Mouse (Mus musculus): ENCODE measurements around the gene Nckap5. TPM values are rescaled to one million over a fixed set of nuclear protein-coding genes. Genes with fewer than 3 reads are reported as not detected.
A peak's percentile ranks its signal among the peaks of the same experiment; 100 is the strongest.

The Nckap5 gene
- polyA plus RNA-seq, 1 experiment: 3.1 TPM

GRCm38 (mm10) chr1:126492206-126493071 is 338.2 kb downstream of the Nckap5 start:
- H3K27ac ChIP-seq (ENCODE audit: insufficient read depth, low read depth, low read length): no peak overlapping the region
- no peak for DNase-seq
- H3K36me3 ChIP-seq (ENCODE audit: control insufficient read depth, insufficient read depth, low read length): no peaks in the 10 kb centered on the region
- 12% methylated on average over 35 of the region's 35 CpGs for WGBS
- H3K27me3 ChIP-seq (replicated peaks; ENCODE audit: control insufficient read depth, insufficient read depth, low read length): no peaks in the 10 kb centered on the region
- H3K4me3 ChIP-seq (ENCODE audit: insufficient read depth, low read depth, low read length): peak overlapping the region; percentile 43
- TF ChIP-seq CTCF (conservative IDR thresholded peaks at IDR 0.05; ENCODE audit: insufficient read depth, insufficient read length, low read depth, low read length): no peak
- no peak for TF ChIP-seq POLR2A (IDR thresholded peaks at IDR 0.05; ENCODE audit: low read depth, low read length)
- H3K4me1 ChIP-seq (ENCODE audit: control insufficient read depth, insufficient read depth, low read length): no peaks in the 10 kb centered on the region

- no peak overlapping the region for H3K27ac ChIP-seq (ENCODE audit: insufficient read depth, low read depth, low read length)
- TF ChIP-seq CTCF (conservative IDR thresholded peaks at IDR 0.05; ENCODE audit: insufficient read depth, insufficient read length, low read depth, low read length) (no peak), POLR2A (IDR thresholded peaks at IDR 0.05; ENCODE audit: low read depth, low read length) (no peak)
- no peaks in the 10 kb centered on the region for H3K36me3 ChIP-seq (ENCODE audit: control insufficient read depth, insufficient read depth, low read length)
- H3K4me1 ChIP-seq (ENCODE audit: control insufficient read depth, insufficient read depth, low read length): no peaks in the 10 kb centered on the region
- H3K27me3 ChIP-seq (replicated peaks; ENCODE audit: control insufficient read depth, insufficient read depth, low read length): no peaks in the 10 kb centered on the region
- 84% methylated on average over 5 of the region's 5 CpGs for WGBS
- no peak overlapping the region for H3K4me3 ChIP-seq (ENCODE audit: insufficient read depth, low read depth, low read length)
- no peak for DNase-seq
Observed at GRCm38 (mm10) chr1:126491412-126491811, 339.2 kb downstream of the Nckap5 start.

- TF ChIP-seq CTCF (conservative IDR thresholded peaks at IDR 0.05; ENCODE audit: insufficient read depth, insufficient read length, low read depth, low read length) (no peak), POLR2A (IDR thresholded peaks at IDR 0.05; ENCODE audit: low read depth, low read length) (no peak)
- Histone ChIP-seq H3K4me1 (ENCODE audit: control insufficient read depth, insufficient read depth, low read length) (no peaks in the 10 kb centered on the region), H3K4me3 (ENCODE audit: insufficient read depth, low read depth, low read length) (no peak overlapping the region), H3K36me3 (ENCODE audit: control insufficient read depth, insufficient read depth, low read length) (no peaks in the 10 kb centered on the region), H3K27ac (ENCODE audit: insufficient read depth, low read depth, low read length) (no peak overlapping the region), H3K27me3 (replicated peaks; ENCODE audit: control insufficient read depth, insufficient read depth, low read length) (no peaks in the 10 kb centered on the region)
- 72% methylated on average over 6 of the region's 6 CpGs for WGBS
- DNase-seq: no peak
Observed at GRCm38 (mm10) chr1:126490256-126490655, 340.3 kb downstream of the Nckap5 start.

- DNase-seq: peak; percentile 75
- WGBS: 51% methylated on average over 6 of the region's 6 CpGs
- no peaks in the 10 kb centered on the region for H3K36me3 ChIP-seq (ENCODE audit: control insufficient read depth, insufficient read depth, low read length)
Observed at GRCm38 (mm10) chr1:126484664-126485087, 345.9 kb downstream of the Nckap5 start.

GRCm38 (mm10) chr1:126483665-126484064 is 346.9 kb downstream of the Nckap5 start:
- H3K4me1 ChIP-seq (ENCODE audit: control insufficient read depth, insufficient read depth, low read length): no peaks in the 10 kb centered on the region; the same call in 1 of the 2 replicates
- WGBS: 87% methylated on average over 3 of the region's 3 CpGs
- TF ChIP-seq POLR2A (IDR thresholded peaks at IDR 0.05; ENCODE audit: low read depth, low read length) (no peak), CTCF (conservative IDR thresholded peaks at IDR 0.05; ENCODE audit: insufficient read depth, insufficient read length, low read depth, low read length) (no peak)
- H3K4me3 ChIP-seq (ENCODE audit: insufficient read depth, low read depth, low read length): no peak overlapping the region
- H3K27me3 ChIP-seq (replicated peaks; ENCODE audit: control insufficient read depth, insufficient read depth, low read length): no peaks in the 10 kb centered on the region
- no peaks in the 10 kb centered on the region for H3K36me3 ChIP-seq (ENCODE audit: control insufficient read depth, insufficient read depth, low read length)
- DNase-seq: no peak
- no peak overlapping the region for H3K27ac ChIP-seq (ENCODE audit: insufficient read depth, low read depth, low read length)

More at GRCm38 (mm10) chr1:126484664-126485087, 345.9 kb downstream of the Nckap5 start:
- no peak overlapping the region for H3K27ac ChIP-seq (ENCODE audit: insufficient read depth, low read depth, low read length)
- no peaks in the 10 kb centered on the region for H3K27me3 ChIP-seq (replicated peaks; ENCODE audit: control insufficient read depth, insufficient read depth, low read length)
- TF ChIP-seq CTCF (conservative IDR thresholded peaks at IDR 0.05; ENCODE audit: insufficient read depth, insufficient read length, low read depth, low read length) (peak; percentile 28; the same call in 1 of the 2 replicates), POLR2A (IDR thresholded peaks at IDR 0.05; ENCODE audit: low read depth, low read length) (no peak)
- no peaks in the 10 kb centered on the region; the same call in 1 of the 2 replicates for H3K4me1 ChIP-seq (ENCODE audit: control insufficient read depth, insufficient read depth, low read length)
- no peak overlapping the region for H3K4me3 ChIP-seq (ENCODE audit: insufficient read depth, low read depth, low read length)

- H3K36me3 ChIP-seq (ENCODE audit: control insufficient read depth, insufficient read depth, low read length): no peaks in the 10 kb centered on the region
- no peak overlapping the region for H3K27ac ChIP-seq (ENCODE audit: insufficient read depth, low read depth, low read length)
- no peaks in the 10 kb centered on the region for H3K27me3 ChIP-seq (replicated peaks; ENCODE audit: control insufficient read depth, insufficient read depth, low read length)
- DNase-seq: no peak
- H3K4me3 ChIP-seq (ENCODE audit: insufficient read depth, low read depth, low read length): no peak overlapping the region
- WGBS: 56% methylated on average over 7 of the region's 7 CpGs
- H3K4me1 ChIP-seq (ENCODE audit: control insufficient read depth, insufficient read depth, low read length): no peaks in the 10 kb centered on the region; the same call in 1 of the 2 replicates
- TF ChIP-seq POLR2A (IDR thresholded peaks at IDR 0.05; ENCODE audit: low read depth, low read length) (no peak), CTCF (conservative IDR thresholded peaks at IDR 0.05; ENCODE audit: insufficient read depth, insufficient read length, low read depth, low read length) (no peak)
Observed at GRCm38 (mm10) chr1:126481459-126482228, 349.0 kb downstream of the Nckap5 start.

- Histone ChIP-seq H3K4me1 (ENCODE audit: control insufficient read depth, insufficient read depth, low read length) (no peaks in the 10 kb centered on the region), H3K27ac (ENCODE audit: insufficient read depth, low read depth, low read length) (no peak overlapping the region), H3K36me3 (ENCODE audit: control insufficient read depth, insufficient read depth, low read length) (no peaks in the 10 kb centered on the region), H3K4me3 (ENCODE audit: insufficient read depth, low read depth, low read length) (no peak overlapping the region), H3K27me3 (replicated peaks; ENCODE audit: control insufficient read depth, insufficient read depth, low read length) (no peaks in the 10 kb centered on the region)
- TF ChIP-seq CTCF (conservative IDR thresholded peaks at IDR 0.05; ENCODE audit: insufficient read depth, insufficient read length, low read depth, low read length): no peak
- no peak for TF ChIP-seq POLR2A (IDR thresholded peaks at IDR 0.05; ENCODE audit: low read depth, low read length)
- DNase-seq: no peak
- WGBS: 58% methylated on average over 5 of the region's 5 CpGs
Observed at GRCm38 (mm10) chr1:126473044-126473443, 357.6 kb downstream of the Nckap5 start.
